Mouse (Mus musculus) cerebellum, adult 2 months (tissue): ENCODE data around the gene Olfr1416.

Experiments used
- CTCF ChIP-seq: fragments of 200-500 bp; IDR thresholded peaks from 2 replicates; pipeline ENCODE4 v1.5.1; 2011; ENCODE audit warnings: low read depth, mild to moderate bottlenecking, control low read depth, low read length, moderate library complexity, borderline replicate concordance; ENCODE audit not compliant: insufficient read depth
- POLR2A ChIP-seq: fragments of 200-500 bp; IDR thresholded peaks from 2 replicates; pipeline ENCODE4 v1.6.1; 2011; ENCODE audit warnings: low read length, control low read depth, borderline replicate concordance; ENCODE audit not compliant: insufficient read depth

GRCm38 (mm10) chr1:92515390-92515789, 30.5 kb upstream of the Olfr1416 start:
- no peak for TF ChIP-seq POLR2A
- TF ChIP-seq CTCF, result no peak
